Mouse (Mus musculus): ENCODE data around the gene Gm49380.
A peak's percentile ranks its signal among the peaks of the same experiment; 100 is the strongest.

Gene Gm49380

DNA sequence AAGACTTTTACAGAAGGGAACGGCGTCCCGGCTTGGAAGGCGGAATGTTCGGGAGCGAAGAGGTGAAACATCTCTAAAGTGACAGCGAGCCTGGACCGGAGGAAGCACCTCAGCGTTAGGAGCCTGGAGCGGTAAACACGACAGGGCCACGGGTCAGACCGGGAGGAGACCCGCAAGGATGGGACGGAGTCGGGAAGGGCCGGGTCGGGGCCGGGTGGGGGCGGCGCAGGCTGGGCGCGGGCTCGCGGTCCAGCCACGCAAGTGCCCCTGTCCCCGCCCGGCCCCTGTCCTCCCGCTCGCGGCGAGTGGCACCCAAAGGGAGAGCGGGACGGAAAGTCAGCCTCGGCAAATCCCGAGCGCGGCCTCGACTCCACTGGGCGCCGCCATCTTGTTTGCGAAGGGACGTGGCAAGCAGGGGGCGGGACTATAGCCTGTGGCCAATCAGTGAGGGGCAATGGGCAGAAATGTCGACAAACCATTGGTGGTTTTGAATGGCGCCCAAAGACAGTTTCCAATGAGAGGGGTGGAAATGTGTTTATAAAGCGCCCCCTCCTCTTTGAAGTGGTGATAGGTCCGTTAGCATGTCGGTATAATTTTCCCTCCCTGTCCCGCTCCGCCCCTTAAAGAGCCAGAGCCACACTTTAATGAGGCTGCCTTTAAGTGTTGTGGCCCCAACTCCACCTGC is at the start of gene Gm49380, which contains the start of gene Rnf26:
Gm49380 (minus strand) TSS at position 396 of the 685 bp plus-strand sequence.
Rnf26 (minus strand) TSS at position 413 of the 685 bp plus-strand sequence.
- peak; percentile 94 for DNase-seq (ENCODE audit: low spot score in 2 of 2)

DNA sequence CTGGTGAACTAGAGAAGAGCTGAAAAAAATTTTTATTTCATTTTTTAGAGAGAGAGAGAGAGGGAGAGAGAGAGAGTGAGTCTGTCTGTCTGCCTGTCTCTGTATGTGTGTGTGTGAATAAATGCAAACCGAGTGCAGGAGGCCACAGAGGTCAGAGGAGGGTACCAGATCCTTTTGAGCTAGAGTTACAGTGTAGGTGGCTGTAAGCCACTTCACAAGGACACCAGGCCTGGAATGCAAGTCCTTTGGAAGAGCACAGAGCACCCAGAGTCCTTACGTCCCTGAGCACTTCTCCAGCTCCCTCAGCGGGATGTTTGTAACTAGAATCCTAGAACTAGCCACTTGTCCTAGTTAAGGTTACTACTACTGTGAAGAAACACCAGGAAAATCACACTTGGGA is 46.6 kb upstream of the Gm49380 start:
- no peak for DNase-seq (ENCODE audit: low spot score in 2 of 2)

DNA sequence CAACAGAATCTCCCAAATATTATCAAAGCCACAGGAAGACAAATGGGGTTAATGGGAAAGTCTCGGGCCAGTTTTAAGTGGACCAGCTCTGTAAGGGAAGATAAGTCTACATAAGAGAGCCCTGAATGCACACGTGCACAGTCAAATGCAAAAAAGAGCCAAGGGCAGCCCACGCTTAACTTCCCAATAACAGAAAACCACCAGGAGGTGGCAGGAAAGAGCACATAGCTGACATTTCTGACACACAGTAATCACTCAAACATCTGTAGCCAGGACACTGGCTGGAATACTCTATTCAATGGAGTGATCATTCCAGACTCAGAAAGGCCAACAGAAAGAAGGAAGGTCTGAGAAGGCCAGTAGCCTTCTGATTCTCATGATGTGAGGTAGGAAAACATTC is 34.0 kb upstream of the Gm49380 start:
- no peak for DNase-seq (ENCODE audit: low spot score in 2 of 2)

DNA sequence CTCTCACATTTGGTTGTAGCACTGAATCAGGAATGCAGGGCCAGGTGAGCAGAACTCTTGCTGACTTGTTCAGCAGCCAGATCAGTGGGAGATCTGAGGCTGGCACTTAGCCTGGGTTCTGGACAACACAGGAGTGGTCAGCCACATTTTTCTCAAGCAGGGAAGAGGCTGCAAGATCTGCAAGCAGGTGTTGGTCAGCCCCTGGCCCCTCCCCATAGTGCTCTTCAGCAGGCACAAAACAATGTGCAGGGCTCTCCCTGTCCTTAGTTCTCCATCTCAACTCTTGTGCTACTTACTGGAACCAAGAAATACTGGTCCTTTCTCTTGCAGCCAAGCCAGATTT is 31.4 kb upstream of the Gm49380 start:
- DNase-seq (ENCODE audit: low spot score in 2 of 2) = no peak

DNA sequence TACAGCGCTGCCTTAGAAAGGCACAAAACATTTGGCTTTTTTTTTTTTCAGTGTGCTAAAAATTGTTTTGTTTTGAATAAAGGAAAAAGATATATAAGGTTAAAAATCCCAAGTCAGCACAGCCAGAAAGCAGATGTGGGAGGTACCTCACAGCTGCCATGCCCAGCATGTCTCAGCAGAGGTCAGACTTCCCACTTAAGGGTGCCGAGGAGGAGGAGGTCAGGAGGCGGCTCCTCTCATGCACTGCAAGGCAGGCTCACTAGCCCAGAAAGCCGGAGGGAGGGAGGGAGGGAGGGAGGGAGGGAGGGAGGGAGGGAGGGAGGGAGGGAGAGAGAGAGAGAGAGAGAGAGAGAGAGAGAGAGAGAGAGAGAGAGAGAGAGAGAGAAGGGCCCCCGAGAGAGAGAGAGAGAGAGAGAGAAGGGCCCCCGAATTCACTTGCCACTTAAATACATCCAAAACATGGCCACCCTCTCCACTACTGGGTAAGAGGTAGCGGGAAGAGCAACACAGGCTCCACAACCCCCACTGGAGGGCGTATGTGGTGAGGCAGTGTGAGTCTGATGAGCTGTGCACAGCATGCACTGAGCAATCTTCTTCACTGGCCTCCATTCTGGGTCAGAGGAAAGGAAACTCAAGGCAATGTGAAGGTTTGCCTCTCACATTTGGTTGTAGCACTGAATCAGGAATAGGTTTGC is 30.9 kb upstream of the Gm49380 start:
- no peak for DNase-seq (ENCODE audit: low spot score in 2 of 2)

DNA sequence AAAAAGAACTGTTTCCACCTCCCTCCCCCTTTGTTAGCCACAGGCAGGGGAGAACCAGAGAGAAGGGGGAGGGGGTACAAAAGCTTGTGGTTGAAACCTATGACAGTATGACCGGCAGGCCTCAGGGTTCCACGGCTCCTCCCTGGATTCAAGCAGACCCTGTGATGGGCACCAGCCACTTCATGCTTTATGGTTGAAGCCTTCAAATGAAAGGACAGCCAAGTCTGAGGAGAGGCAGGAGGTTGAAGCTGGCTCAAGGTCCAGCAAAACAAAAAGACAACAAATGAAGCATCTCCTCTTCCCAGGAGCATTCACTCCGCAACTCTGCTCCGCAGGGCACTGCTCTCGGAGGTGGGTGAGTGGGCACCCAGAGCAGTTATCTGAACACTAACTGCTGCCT is 30.1 kb upstream of the Gm49380 start:
- DNase-seq (ENCODE audit: low spot score in 2 of 2) = no peak

DNA sequence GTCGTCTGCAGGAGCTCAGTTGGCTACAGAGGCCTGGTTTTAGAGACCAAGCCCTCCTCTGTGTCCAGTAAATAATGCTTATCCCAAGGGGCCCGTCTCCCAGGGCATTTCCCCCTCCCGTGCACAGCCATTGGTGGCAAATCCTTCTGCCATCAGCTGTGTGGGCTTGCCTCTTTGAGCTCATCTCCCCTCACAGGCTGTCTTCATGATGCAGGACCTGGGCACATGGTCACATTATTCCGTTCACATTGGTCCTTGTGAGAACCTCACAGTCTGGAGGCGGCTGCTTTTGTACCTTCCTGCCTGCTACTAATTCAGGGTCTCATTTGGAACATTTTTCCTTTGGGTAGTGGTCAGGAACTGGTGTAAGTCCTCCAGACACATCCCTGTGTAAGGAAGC is 28.7 kb upstream of the Gm49380 start:
- DNase-seq (ENCODE audit: low spot score in 2 of 2) = no peak

DNA sequence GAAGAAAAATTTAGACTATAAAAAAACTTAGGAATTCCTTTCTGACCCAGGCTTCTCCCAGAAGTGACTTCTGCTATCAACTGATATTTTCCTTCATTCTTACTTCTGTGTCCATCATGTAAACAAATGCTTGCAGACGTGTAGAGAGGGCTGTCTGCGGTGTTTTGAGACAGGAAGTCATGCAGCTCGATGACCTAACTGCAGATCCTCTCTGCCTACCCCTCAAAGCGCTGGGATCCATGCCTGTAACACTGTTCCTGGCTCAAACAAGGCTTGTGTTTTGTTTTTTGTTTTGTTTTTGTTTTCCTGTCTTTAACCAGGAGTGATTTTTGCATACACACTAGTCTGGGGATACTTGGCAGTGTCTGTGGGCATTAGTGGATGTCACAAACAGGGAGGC is 24.5 kb upstream of the Gm49380 start:
- no peak for DNase-seq (ENCODE audit: low spot score in 2 of 2)

DNA sequence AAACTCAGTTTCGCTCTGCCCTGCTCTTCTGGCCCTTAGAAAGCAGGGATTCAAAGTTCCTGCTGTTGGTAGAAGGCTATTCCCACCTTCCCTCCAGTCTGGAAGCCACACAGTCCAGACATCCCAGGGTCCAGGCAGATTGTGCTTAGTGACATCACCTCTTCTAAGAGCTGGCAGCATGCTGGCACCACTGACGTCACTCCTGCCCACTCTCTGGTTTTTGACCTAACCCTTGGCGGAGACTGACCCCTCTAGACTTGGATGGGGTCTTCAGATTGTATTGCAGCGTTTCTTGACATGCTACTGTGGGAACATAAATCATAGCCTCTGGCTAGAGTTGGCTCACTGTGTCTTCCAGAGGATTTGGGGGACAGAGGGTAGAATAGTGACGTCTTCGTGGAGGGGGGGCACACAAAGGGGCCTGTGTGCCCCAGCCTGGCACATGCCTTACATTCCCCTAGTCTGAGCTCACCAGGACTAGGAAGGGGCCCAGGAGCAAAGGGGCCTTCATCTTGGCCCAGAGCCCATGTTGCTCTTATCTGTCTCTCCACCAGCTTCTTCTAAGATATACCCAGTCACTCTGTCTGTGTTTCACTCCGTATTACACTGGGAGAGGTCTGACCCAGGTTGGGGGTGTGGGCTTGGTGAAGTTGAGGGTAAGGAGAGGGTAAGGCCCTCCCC is 22.6 kb upstream of the Gm49380 start:
- no peak for DNase-seq (ENCODE audit: low spot score in 2 of 2)

DNA sequence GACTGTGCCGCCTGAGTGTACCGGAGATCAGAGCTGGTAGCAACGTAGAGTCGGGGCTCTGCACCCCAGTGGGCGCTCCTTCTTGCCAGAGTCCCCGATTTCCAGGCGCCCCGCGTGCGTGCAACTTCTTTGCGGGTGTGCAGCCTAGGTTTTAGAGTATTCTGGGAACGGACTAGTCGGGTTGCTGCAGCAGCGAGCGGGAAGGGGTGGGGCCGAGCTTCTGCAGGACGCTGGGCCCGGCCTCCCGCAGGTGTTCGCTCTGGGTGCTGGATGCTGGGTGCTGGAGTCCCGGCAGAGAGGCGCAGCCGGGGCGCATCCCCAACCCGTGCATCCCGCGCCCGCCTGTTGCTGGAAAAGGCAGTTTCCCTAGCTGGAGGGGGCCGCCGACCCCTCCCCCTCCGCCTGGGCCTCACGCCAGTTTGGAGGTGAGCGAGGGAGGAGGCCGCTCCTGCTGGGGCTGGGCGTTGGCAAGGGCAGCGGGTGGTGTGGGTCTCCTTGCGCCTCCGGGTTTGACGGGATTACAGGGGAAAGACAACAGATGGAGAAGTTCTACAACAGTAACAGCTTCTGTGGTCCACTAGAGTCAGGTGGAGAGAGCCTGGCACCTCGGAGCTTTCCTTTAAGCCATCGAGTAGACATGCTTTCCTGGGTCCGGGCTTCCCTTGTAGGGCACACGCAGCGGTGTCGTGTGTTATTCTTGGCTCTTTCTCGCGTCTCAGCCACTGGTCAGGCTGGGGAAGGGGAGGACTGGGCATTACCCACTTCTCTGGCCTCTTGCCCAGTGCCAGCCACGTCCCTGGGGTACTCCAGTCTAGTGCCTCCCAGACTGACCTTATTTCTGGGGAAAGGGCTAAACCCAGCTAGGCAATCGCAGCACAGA is 21.8 kb upstream of the Gm49380 start:
- no peak for DNase-seq (ENCODE audit: low spot score in 2 of 2)

DNA sequence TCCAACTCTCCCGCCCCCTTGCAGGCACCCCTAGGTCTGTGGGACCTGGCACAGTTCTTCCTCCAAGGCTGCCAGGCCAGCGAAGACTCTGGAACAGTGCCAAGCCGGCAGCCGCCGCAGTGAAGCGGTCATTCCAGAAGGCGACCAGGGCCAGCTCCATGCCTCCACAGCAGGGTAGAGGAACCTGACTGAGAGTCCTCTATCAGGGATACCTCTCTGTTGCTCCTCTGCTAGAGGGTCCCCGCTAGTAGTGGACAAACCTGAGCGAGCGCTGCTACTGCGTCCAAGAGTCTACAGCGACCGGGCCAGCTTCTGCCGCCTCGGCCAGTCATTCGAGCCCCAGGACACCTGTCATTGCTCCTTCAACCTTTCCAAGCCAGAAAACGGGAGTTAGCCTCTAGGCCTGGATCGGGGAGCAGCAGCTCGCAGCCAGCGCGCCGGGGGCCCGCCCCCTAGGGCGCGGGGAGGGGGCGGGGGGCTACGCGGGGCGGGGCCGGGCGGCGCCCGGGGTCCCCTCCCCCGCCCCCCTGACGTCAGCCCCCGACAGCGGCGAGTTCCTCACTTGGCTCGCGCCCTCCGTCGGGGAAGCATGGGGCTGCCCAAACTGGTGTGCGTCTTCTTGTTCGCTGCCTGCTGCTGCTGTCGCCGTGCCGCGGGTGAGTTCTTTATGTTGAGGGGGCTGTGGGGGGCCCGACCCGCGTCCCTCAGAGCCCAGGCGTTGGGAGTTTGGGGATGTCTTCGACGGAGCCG is 21.0 kb upstream of the Gm49380 start, which contains the start of gene Mcam:
Mcam (plus strand) TSS at position 369 of the 750 bp plus-strand sequence.
- peak in 1 of 2 experiments; percentile 40 for DNase-seq (ENCODE audit: low spot score in 2 of 2)

DNA sequence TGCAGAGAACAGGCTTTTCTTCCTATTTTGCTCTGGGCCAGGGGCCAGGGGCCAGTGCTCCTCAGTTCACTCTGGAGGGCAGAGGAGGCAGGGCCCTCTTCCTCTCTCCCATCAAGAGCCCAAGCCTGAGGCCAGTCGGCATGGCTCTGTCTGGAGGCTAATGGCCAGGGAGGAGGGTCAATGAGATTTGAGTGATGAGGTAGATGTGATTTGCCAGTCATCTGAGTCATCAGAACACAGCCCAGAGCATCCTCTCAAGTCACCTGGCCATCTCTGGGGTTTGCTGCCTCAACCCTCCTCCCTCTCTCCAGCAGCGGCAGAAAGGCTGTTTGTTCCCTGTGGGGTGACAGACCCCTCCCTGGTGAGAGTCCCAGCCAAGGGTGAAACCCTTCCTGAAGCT is 20.0 kb upstream of the Gm49380 start:
- DNase-seq (ENCODE audit: low spot score in 2 of 2) = no peak

DNA sequence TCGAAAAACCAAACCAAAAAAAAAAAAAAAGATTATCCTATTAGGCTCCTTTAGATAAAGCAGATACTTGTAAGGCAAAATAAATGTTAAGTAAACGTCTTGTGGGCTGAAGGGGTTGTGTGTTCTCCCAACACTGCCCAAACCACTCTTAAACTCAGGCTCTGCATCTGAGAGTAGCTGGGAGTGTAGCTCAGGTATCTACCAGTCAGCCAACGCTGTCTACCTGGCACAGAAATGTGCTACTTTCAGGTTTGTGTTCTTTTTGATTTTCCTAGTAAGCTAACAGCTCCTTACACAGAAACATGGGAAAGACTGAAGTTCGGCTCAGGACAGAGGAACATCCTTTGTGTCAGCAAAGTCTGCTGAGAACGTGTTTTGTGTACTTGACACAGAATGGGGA is 18.9 kb upstream of the Gm49380 start:
- no peak for DNase-seq (ENCODE audit: low spot score in 2 of 2)

DNA sequence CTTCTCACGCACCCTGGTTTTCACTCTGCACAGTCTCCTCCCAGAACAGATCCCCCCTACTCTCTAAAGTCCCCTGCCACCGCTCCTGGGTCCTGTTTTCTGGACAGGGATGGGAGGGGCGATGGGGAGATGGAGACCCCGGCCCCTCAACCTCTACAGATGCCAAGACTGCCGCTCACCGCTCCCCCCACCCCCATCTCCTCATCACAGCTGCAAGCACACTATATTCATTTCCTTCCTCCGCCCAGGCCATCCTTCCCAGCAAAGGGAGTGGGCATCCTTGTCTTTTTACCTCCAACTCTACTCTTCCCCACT is 17.9 kb upstream of the Gm49380 start:
- no peak for DNase-seq (ENCODE audit: low spot score in 2 of 2)

DNA sequence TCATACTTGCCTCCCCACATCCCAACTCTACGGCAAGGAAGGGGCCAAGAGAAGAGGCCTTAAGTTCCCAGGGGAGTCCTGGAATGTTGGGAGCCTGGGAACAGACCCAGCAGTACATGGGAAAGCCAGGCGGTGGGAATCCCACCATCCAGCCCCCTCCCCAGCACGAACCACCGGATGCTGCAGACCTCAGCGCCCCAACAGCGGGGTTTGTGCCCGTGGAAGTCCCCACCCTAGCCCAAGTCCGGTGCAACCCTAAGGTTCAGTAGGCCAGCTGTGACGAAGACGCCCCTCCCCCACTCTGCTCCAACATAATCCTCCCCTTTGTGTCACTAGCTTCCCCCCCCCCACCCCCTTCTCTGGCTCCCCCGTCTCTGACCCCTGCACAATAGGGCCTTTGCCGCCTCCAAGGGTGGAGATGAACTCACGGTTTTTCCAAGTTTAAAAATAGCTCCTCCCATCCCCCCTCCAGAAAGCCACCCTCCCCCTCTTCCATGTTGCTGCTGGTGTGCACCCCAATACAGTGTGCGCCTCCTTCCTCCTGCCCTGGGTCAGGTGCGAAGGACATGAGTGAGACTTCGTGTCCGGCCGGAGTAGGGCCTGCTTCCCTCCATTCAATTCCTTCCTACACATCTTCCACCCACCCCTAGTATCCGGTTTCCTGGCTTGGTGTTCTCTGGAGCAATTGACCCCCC is 17.4 kb upstream of the Gm49380 start:
- DNase-seq (ENCODE audit: low spot score in 2 of 2) = no peak

DNA sequence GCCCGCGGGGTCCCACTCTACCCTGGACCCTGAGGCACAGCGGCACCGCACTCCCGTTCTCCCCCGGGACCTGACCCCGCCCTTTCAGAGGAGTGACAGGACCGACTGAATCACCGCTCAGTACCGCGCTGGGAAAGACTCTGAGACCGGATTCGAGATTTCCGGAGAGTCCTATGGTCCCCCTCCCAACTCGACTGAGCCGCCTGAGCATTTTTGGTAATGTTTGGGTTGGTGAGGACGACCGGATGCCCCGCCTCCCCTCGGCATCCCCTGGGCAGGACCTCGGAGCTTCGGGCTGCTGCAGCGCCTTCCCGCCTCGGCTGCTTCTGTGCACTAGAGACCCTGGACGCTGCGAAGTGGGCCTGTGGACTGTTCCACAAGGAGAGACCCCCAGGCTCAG is 16.7 kb upstream of the Gm49380 start:
- no peak for DNase-seq (ENCODE audit: low spot score in 2 of 2)

DNA sequence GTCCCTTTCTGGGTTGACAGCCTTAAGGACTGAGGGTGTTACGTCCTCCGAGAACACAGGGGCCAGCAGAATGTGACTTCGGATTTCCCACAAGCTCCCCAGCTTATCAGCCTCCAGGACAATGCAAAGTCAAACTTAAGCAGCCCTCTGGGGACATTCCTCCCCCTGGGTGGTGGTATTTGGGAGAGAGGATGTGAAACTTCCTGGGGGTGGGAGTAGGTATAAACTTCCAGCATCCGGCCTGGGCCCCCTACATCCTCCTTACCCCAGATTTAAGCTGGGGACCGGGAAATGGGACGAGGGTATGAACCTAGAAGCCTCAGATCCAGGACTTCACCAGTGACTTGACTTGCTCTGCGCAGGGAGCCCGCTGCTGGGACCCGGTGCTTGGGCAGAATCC is 16.3 kb upstream of the Gm49380 start:
- no peak for DNase-seq (ENCODE audit: low spot score in 2 of 2)

DNA sequence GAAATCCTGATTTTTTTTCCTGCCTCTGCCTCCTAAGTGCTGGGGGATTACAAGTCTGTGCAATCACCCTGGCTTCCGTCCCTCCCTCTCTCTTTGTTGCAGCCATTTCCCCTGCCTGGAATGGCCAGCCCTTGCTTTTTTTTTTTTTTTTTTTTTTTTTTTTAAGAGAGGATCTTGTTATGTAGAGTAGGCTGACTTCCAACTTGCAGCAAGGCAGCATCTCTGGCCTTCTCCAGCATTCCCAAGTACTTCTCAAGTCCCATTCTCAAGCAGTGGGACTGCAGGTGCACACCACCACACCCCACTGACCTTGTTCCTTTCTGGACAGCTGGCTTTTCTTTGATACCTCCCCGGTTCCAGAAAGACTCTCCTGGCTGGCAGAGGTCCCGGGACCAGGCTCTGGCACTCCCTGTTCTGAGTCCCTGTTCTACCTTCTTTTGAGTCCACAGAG is 14.1 kb upstream of the Gm49380 start:
- DNase-seq (ENCODE audit: low spot score in 2 of 2) = no peak

DNA sequence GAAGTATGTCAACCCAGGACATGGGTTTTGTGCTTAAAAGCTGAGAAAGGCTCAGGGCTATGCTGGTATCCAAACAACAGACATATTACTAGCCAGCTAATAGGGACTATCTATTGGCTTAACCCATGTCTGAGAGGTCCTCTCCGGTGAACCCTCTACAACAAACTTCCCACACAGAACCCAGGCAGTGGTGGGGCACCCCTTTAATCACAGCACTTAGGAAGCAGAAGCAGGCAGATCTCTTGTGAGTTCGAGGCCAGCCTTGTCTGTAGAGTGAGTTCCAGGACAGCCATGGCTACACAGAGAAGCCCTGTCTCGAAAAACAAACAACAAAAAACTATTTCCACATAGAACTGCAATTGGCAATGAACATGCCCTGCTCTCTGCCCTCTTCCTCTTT is 13.4 kb upstream of the Gm49380 start:
- DNase-seq (ENCODE audit: low spot score in 2 of 2) = no peak

DNA sequence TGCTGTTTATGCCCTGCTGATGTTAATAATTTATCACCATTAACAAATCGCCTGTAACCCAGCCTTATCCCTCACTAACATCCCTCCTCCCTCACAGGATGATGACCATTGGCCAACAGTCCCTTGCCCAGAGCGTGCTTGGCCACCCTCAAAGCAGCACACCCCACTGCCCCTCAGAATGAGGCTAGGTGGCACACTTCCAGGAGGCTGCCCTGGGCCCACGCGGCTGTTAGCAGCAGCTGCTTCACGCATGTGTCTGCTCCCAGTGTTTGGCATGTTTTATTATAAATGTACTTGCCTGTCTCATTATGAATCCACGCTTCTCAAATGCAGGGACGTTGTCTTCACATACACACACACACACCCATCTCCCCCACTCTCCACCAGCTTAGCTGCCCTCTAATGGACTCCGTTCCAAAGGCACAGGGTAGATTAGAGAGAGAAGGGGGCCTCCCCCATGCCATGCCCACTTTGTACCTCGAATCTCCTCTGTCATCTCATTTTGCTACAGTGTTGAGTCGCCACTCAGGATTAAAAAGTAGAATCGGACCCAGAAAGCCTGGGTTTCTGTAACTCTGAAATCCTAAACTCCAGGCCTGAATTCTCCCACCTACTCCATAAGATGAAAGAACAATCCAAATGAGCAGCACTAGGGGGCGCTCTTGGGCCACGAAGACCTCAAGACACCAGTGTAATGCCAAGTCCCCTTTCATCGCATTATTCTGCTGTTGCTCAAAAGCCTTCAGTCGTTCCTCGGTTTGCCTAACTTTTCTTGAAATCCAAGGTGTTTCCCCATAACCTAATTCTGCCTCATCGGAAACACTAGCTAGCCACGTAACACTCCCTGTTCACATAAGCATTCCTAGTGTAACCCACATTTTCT is 12.5 kb upstream of the Gm49380 start:
- peak; percentile 72 to 90 for DNase-seq (ENCODE audit: low spot score in 2 of 2)

All from frontal cortex, postnatal 14 days (tissue).